Mouse (Mus musculus) forebrain, embryonic 11.5 days (tissue): ENCODE measurements around the gene Flt3. TPM values are rescaled to one million over a fixed set of nuclear protein-coding genes. Genes with fewer than 3 reads are reported as not detected.

Experiments used
- ATAC-seq: fragments of 200-750 bp; cut with Nextera tagmentation; replicated peaks from 2 replicates; pipeline ENCODE4 v1.8.0; 2017; ENCODE audit warnings: moderate TSS enrichment; ENCODE audit not compliant: low FRiP score
- DNase-seq: peaks from one replicate; pipeline ENCODE4 v3.0.0-alpha.2; 2017; ENCODE audit warnings: low spot score
- H3K27ac ChIP-seq: fragments of 300-500 bp; sonication (generic); 2 replicates; pipeline ENCODE4 v1.5.1; 2014; ENCODE audit warnings: low read depth, low read length
- H3K27me3 ChIP-seq: fragments of 300-500 bp; sonication (generic); 2 replicates; pipeline ENCODE4 v1.6.1; 2014; ENCODE audit warnings: mild to moderate bottlenecking, low read length, mixed read lengths; ENCODE audit not compliant: control insufficient read depth, insufficient read depth
- H3K36me3 ChIP-seq: fragments of 300-500 bp; sonication (generic); 2 replicates; pipeline ENCODE4 v1.6.1; 2014; ENCODE audit warnings: mild to moderate bottlenecking, low read length, moderate library complexity, mixed read lengths; ENCODE audit not compliant: control insufficient read depth, insufficient read depth
- H3K4me1 ChIP-seq: fragments of 300-500 bp; sonication (generic); replicated peaks from 2 replicates; pipeline ENCODE4 v1.6.1; 2014; ENCODE audit warnings: low read length, mixed read lengths; ENCODE audit not compliant: control insufficient read depth, insufficient read depth
- H3K4me2 ChIP-seq: fragments of 300-500 bp; sonication (generic); 2 replicates; pipeline ENCODE4 v1.6.1; 2014; ENCODE audit warnings: low read depth, mild to moderate bottlenecking, low read length, moderate library complexity, mixed read lengths; ENCODE audit not compliant: severe bottlenecking
- H3K4me3 ChIP-seq: fragments of 300-500 bp; sonication (generic); 2 replicates; pipeline ENCODE4 v1.5.1; 2014; ENCODE audit warnings: low read depth, low read length
- H3K9ac ChIP-seq: fragments of 300-500 bp; sonication (generic); 2 replicates; pipeline ENCODE4 v1.6.1; 2014; ENCODE audit warnings: low read length
- H3K9me3 ChIP-seq: fragments of 300-500 bp; sonication (generic); 2 replicates; pipeline ENCODE4 v1.6.1; 2016; ENCODE audit warnings: low read length, mixed read lengths; ENCODE audit not compliant: control insufficient read depth
- WGBS: fragments of 180-500 bp; shearing (Covaris S2); extraction: QIAGEN DNeasy Blood & Tissue Kit; methylation state at CpG from one replicate; pipeline ENCODE4 v1.1.7; 2014; 5-methylcytosine and 5-hydroxymethylcytosine counted together
- polyA plus RNA-seq: library from polyadenylated mRNA; unstranded; fragments of >200 nt; fragmentation: Nextera tagmentation; extraction: Ambion mirVana; gene quantifications from 2 replicates; pipeline ENCODE4 v1.2.1, GENCODE M21; 2014

Gene Flt3
- polyA plus RNA-seq, 1 experiment from 2014 or later, result 0.08 TPM

DNA sequence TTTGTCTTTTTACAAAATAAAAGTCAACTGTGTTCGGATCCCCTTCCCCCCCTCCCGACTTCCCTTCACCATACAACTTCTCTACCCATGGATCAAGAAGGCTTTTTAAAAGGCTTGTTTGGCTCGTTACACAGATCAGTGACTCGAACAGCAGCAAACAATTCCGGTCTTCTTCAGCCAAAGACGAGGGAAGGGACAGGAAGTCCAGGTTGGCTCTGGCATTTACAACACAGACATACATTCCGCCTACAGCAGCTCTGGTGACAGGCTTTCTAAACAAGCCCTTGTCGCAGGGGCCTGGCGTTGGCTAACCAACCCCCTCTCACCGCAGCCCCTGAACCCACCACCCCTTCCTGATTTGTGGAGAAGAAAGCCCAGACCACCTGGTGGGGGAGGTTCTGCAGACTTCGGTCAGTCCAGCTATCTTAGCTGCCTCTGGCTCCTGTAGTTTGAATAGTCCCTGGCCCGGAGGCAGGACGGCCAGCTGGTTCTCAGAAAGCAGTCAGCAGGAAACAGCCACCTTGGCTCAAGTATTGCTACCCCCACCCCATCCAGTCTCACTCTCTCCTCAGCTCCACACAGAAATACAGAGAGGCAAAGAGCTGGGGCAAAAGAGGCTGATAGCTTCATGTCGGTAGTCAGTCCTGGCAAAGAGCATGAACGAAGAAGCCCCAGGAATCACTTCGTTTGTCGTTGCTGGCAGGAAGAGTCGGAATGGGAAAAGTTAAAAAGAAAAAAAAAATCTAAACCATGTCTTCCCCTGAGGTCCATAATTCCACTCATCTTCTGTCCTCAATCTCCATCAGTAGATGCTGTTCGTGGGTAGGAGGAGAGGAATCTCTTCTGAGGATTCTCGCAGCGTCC, 99.1 kb downstream of the Flt3 start:
- Histone ChIP-seq H3K9me3 (no peaks in the 10 kb centered on the region), H3K9ac (no peak overlapping the region), H3K4me1 (peaks cover 4% of the 10 kb centered on the region), H3K27ac (no peak overlapping the region), H3K36me3 (no peaks in the 10 kb centered on the region), H3K27me3 (peaks cover 93% of the 10 kb centered on the region), H3K4me2 (no peak overlapping the region), H3K4me3 (no peak overlapping the region)
- WGBS, result under 1% methylated on average over 21 of the region's 21 CpGs
- peak; percentile 48 for DNase-seq
- no peak for ATAC-seq

DNA sequence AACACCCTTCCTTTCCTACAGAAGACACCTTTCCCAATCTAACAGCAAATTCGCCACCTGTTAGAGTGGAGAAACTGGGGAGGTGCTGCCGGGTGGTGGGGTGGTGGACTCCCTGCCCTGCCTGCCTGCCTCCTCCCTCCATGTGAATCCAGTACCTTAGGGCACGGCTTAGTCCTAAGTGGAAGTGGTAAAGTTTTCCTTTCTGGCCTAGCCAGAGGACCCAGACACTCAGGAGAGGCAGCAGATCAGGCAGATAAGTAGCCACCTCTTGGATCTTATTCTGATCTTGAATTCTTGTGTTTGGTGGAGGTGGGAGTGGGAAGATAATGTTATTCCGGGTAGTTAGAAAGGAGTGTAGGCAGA, 100.3 kb downstream of the Flt3 start:
- Histone ChIP-seq H3K4me2 (peak overlapping the region; percentile 12; the same call in 1 of the 2 replicates), H3K4me1 (peaks cover 4% of the 10 kb centered on the region; the same call in 1 of the 2 replicates), H3K27me3 (peaks cover 91% of the 10 kb centered on the region), H3K9me3 (no peaks in the 10 kb centered on the region), H3K27ac (no peak overlapping the region), H3K4me3 (0 out of 2 replicates have a peak overlapping the region, but pooled peaks have one; percentile 0), H3K36me3 (no peaks in the 10 kb centered on the region), H3K9ac (no peak overlapping the region)
- no peak for ATAC-seq
- no peak for DNase-seq
- WGBS, result under 1% methylated on average over 4 of the region's 4 CpGs

DNA sequence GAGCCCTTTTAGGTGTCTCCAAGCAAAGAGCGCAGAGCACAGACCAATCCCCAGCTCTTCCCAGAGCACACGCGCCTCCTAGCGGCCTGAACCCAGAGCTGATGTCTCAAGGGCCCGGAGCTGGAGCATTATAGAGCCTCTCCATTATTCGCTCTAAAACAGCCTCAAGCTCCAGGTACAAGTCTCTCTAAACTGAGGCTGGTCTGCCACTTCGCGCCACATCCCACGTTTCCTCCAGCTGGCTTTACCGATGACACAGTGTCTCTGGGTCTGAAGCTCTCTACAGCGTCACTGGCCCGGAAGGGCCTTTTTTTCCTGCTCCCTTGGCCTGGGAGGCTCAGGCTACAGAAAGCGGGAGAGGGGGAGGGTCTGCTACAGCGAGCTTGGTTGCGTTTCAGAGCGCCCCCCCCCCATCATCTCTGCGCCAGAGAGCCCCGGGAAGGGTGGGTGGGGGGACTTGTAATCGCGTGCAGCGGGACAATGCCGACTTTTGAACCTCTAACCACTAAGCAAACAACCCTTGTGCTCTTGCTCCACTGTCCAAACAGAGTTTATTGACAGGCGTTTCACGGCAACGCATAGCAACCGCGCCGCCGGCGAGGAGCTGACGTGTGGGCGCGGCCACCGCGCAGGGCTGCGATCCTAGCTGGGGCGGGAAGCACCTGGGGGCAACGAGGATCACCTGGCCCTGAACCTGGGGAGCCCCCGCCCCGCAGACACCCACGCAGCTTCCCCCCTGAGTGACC, 100.9 kb downstream of the Flt3 start:
- Histone ChIP-seq H3K9me3 (no peaks in the 10 kb centered on the region), H3K4me1 (peaks cover 4% of the 10 kb centered on the region; the same call in 1 of the 2 replicates), H3K4me3 (0 out of 2 replicates have a peak overlapping the region, but pooled peaks have one; percentile 0), H3K36me3 (no peaks in the 10 kb centered on the region), H3K4me2 (peak overlapping the region; percentile 12; the same call in 1 of the 2 replicates), H3K27me3 (peaks cover 90% of the 10 kb centered on the region), H3K27ac (no peak overlapping the region), H3K9ac (no peak overlapping the region)
- ATAC-seq (peak; percentile 88), DNase-seq (peak; percentile 83)
- WGBS, result under 1% methylated on average over 41 of the region's 41 CpGs

DNA sequence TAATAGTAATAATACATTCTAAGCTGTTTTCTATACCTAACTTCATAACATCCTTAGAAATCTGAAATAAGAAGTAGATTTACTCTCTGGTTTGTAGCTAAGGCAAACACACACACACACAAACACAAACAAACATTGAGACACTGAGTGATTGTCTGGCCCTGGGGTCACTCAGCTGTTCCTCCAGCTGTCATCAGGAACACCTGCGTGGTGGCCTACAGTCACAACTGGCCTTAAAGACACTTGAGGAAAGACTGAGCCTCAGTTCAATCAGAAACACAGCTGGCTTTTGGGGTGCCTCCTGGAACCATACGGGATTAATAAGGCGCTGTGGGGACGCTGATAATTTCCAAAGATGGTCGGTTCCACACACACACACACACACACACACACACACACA, 103.0 kb downstream of the Flt3 start:
- Histone ChIP-seq H3K27ac (no peak overlapping the region), H3K36me3 (no peaks in the 10 kb centered on the region), H3K4me1 (0 out of 2 replicates have a peak, but pooled peaks cover 2% of the 10 kb centered on the region), H3K27me3 (peaks cover 87% of the 10 kb centered on the region), H3K9me3 (no peaks in the 10 kb centered on the region), H3K4me3 (no peak overlapping the region), H3K9ac (no peak overlapping the region), H3K4me2 (no peak overlapping the region)
- ATAC-seq (no peak), DNase-seq (no peak)
- 54% methylated on average over 5 of the region's 5 CpGs for WGBS

DNA sequence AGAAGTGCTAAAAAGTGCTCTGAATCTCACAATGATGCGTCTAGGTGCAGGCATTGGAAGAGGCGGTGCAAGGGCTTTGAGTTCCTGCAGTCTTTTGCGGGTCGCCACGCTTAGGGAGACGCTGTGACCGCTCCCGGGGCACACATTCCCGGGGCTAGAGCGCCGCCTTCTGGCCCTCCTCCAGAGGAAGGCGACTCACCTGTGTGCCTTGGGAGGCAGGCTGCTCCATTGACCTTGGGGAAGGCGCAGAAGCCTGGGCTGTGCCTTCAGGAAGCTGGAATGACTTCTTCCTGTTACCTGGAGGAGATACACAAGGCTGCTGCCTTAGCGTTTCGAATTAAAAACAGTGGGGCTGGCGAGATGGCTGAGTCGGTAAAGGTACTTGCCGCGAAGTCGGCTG, 106.2 kb downstream of the Flt3 start:
- no peak overlapping the region for H3K4me3 ChIP-seq
- H3K4me2 ChIP-seq, result no peak overlapping the region
- ATAC-seq (no peak), DNase-seq (peak; percentile 80)
- no peaks in the 10 kb centered on the region for H3K9me3 ChIP-seq
- no peak overlapping the region for H3K27ac ChIP-seq
- no peak overlapping the region for H3K9ac ChIP-seq
- H3K36me3 ChIP-seq, result no peaks in the 10 kb centered on the region
- WGBS, result 12% methylated on average over 20 of the region's 20 CpGs
- peaks cover 57% of the 10 kb centered on the region for H3K27me3 ChIP-seq
- no peaks in the 10 kb centered on the region for H3K4me1 ChIP-seq

DNA sequence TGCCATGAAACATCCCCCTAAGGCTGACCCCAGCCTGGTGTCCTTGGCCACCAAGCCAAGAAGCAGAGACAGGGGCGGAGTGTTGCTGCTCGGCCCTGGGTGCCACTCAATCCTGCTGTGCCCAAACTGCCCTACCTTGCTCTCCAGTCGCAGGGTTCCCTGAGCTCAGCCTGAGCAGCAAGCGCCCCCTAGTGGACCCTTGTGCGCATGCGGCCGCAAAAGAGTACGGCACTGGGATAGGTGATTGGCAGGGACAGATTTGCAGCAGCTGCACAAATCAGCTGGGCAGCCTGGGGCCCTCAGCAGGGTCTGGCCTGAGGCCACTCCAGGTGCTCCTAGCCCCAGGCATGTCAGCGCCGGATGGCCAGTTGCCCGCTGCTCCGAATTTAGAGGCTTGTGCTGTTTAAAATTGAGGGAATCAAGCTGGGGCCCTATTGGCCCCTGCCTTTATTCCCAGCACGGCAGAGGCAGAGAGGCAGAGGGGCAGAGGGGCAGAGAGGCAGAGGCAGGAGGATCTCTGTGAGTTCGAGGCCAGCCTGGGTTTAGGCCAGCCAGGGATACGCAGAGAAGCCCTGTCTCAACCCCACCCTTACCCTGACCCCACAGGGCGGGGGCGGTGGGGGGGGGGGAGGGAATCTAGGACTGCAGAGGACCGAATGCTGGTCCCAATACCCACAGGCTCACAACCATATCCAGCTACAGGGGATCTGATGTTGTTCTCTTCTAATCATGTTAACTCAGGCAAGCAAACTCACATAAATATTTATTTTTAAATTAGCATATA, 107.0 kb downstream of the Flt3 start:
- Histone ChIP-seq H3K27me3 (peaks cover 50% of the 10 kb centered on the region), H3K4me3 (no peak overlapping the region), H3K4me1 (no peaks in the 10 kb centered on the region), H3K9ac (no peak overlapping the region), H3K27ac (no peak overlapping the region), H3K4me2 (no peak overlapping the region), H3K9me3 (no peaks in the 10 kb centered on the region), H3K36me3 (no peaks in the 10 kb centered on the region)
- peak; percentile 93 for DNase-seq
- peak; percentile 84 for ATAC-seq
- 20% methylated on average over 18 of the region's 18 CpGs for WGBS

DNA sequence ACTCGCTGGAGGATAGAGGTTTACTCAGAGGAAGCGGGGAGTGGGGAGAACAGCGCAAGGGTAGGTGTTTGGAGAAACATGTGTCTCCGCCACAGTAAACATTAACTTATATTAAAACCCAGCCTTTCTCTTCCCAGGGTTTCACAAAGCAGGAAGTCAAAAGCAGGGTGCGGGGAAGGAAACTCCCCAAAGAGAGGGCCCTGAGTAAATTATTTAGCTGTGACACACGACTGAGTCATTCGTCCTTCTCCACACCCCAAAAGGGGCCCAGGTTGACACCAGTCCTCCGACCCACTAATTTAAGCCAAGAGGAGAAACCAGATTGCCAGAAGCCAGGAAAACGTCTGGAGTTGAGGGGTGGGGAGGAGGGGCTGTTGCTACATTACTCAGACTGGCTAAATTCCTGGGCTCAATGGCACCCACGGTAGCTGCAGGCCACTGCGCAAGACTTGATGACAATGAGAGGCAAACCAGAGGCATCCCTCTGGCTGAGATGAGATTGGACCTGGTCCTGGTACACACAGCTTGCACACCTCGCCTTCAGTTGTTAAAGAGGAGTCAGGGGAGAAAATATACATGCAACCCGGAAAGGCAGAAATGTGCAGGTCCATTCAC, 107.7 kb downstream of the Flt3 start:
- 49% methylated on average over 13 of the region's 13 CpGs for WGBS
- H3K36me3 ChIP-seq, result no peaks in the 10 kb centered on the region
- no peak for ATAC-seq
- no peak for DNase-seq
- no peaks in the 10 kb centered on the region for H3K9me3 ChIP-seq
- no peak overlapping the region for H3K4me3 ChIP-seq
- H3K27me3 ChIP-seq, result peaks cover 43% of the 10 kb centered on the region
- no peak overlapping the region for H3K4me2 ChIP-seq
- H3K9ac ChIP-seq, result no peak overlapping the region
- H3K4me1 ChIP-seq, result no peaks in the 10 kb centered on the region
- no peak overlapping the region for H3K27ac ChIP-seq
